In the genomic region with DNA sequence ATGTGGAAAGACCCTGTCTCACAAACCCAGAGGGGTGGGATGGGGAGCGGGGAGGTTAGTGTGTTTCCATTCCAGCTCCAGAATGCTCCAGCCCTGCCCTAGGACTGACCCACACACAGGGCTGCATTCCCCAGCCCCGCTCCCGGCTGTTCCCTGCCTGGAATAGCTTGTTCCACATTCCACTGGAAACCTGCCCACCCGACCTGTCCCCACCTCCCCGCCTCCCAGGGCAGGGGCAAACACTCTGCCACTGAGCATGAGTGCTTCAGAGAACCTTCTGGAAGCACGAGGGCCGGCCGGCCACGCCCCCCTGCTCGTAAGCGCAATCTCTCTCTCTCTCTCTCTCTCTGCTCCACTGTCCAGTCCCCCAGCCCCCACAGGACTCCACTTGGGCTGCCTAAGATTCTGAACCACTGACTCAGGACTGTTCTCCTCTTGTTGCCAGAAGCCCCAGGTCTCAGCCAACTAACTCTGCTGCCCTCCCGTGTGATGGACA, we compare ENCODE assay signal across 8 mouse cellular contexts. TPM values are rescaled to one million over a fixed set of nuclear protein-coding genes. Genes with fewer than 3 reads are reported as not detected.
DNase-seq lines count a peak whose midpoint lies in the region; ATAC-seq lines count a peak whose summit lies in the region.
"Had no signal": no experiment of that assay in that cellular context is flagged by ENCODE, and none has a peak within 500 bp of the region (broad histone marks: within the 10 kb centered on the region; RNA-seq: fewer than 3 reads in every experiment).

No protein-coding gene starts in this region.

- H3K27me3 ChIP-seq in embryonic facial prominence, embryonic 15.5 days, result no peaks in the 10 kb centered on the region
- no peaks in the 10 kb centered on the region for H3K27me3 ChIP-seq in forebrain, embryonic 10.5 days (ENCODE audit: poor library complexity, severe bottlenecking)

- no peak overlapping the region for H3K27ac ChIP-seq in embryonic facial prominence, embryonic 15.5 days (replicated peaks)
- H3K27ac ChIP-seq in forebrain, embryonic 10.5 days, result no peak overlapping the region

- ATAC-seq in embryonic facial prominence, embryonic 15.5 days (ENCODE audit: insufficient number of reproducible peaks, low FRiP score, low TSS enrichment, low read depth), result peak; percentile 49; the same call in 1 of the 2 replicates

- peak; percentile 86 to 91 for DNase-seq in heart, adult 18-20 months
- DNase-seq in kidney, adult 9 months, result peak; percentile 86
- peak; percentile 93 for DNase-seq in lung, postnatal 36 days
- no peak for DNase-seq in retina, embryonic 14.5 days (ENCODE audit: low spot score)
- no peak for DNase-seq in cerebellum, adult 11 months
- no peak for DNase-seq in forebrain, embryonic 10.5 days (ENCODE audit: extremely low spot score, low spot score)
- DNase-seq: cerebellum, postnatal 36 days had no signal

- WGBS in embryonic facial prominence, embryonic 15.5 days, result 71% methylated on average over 12 of the region's 12 CpGs
- WGBS in forebrain, embryonic 10.5 days, result 86% methylated on average over 12 of the region's 12 CpGs

- no peak overlapping the region for H3K9ac ChIP-seq in embryonic facial prominence, embryonic 15.5 days

- no peaks in the 10 kb centered on the region for H3K9me3 ChIP-seq in embryonic facial prominence, embryonic 15.5 days (replicated peaks)
- no peaks in the 10 kb centered on the region for H3K9me3 ChIP-seq in forebrain, embryonic 10.5 days

- H3K4me2 ChIP-seq in embryonic facial prominence, embryonic 15.5 days (replicated peaks), result no peak overlapping the region

- peaks cover 36% of the 10 kb centered on the region for H3K36me3 ChIP-seq in embryonic facial prominence, embryonic 15.5 days
- peaks cover 94% of the 10 kb centered on the region for H3K36me3 ChIP-seq in forebrain, embryonic 10.5 days (replicated peaks)

- peaks cover 15% of the 10 kb centered on the region for H3K4me1 ChIP-seq in embryonic facial prominence, embryonic 15.5 days
- H3K4me1 ChIP-seq in forebrain, embryonic 10.5 days, result no peaks in the 10 kb centered on the region

- no peak overlapping the region for H3K4me3 ChIP-seq in embryonic facial prominence, embryonic 15.5 days (replicated peaks)
- no peak overlapping the region for H3K4me3 ChIP-seq in forebrain, embryonic 10.5 days

RNA-seq across cellular contexts. Expression of a gene that starts 21.4 kb away (rescaled TPM):
- polyA plus RNA-seq in embryonic facial prominence, embryonic 15.5 days (2015; fragmentation: Nextera tagmentation; extraction: Ambion mirVana), result 23.2 and 25.1 TPM in 2 replicates
- 100 to 1,000 TPM; 174 to 192 TPM for total RNA-seq in heart, adult 18-20 months (2021)
- polyA plus RNA-seq in forebrain, embryonic 10.5 days (2016; fragmentation: Nextera tagmentation; extraction: Ambion mirVana), result 18.1 and 23.4 TPM in 2 replicates

RNA-seq across cellular contexts. Expression of a gene that starts 26.9 kb away (rescaled TPM):
- 26.3 and 26.5 TPM in 2 replicates for polyA plus RNA-seq in embryonic facial prominence, embryonic 15.5 days (2015; fragmentation: Nextera tagmentation; extraction: Ambion mirVana)
- total RNA-seq in heart, adult 18-20 months (2021), result 10 to 100 TPM; 14.0 to 14.2 TPM
- polyA plus RNA-seq in forebrain, embryonic 10.5 days (2016; fragmentation: Nextera tagmentation; extraction: Ambion mirVana), result 35.8 and 37.2 TPM in 2 replicates

RNA-seq across cellular contexts. Expression of a gene that starts 30.7 kb away (rescaled TPM):
- 566 and 571 TPM in 2 replicates for polyA plus RNA-seq in embryonic facial prominence, embryonic 15.5 days (2015; fragmentation: Nextera tagmentation; extraction: Ambion mirVana)
- 100 to 1,000 TPM; 173 to 185 TPM for total RNA-seq in heart, adult 18-20 months (2021)
- polyA plus RNA-seq in forebrain, embryonic 10.5 days (2016; fragmentation: Nextera tagmentation; extraction: Ambion mirVana), result 474 and 480 TPM in 2 replicates

RNA-seq across cellular contexts. Expression of a gene that starts 31.6 kb away (rescaled TPM):
- 38.0 and 40.2 TPM in 2 replicates for polyA plus RNA-seq in embryonic facial prominence, embryonic 15.5 days (2015; fragmentation: Nextera tagmentation; extraction: Ambion mirVana)
- 1 to 10 TPM; 6.9 to 7.1 TPM for total RNA-seq in heart, adult 18-20 months (2021)
- 22.7 and 24.2 TPM in 2 replicates for polyA plus RNA-seq in forebrain, embryonic 10.5 days (2016; fragmentation: Nextera tagmentation; extraction: Ambion mirVana)

RNA-seq across cellular contexts. Expression of a gene that starts 42.9 kb away (rescaled TPM):
- 14.9 and 17.7 TPM in 2 replicates for polyA plus RNA-seq in embryonic facial prominence, embryonic 15.5 days (2015; fragmentation: Nextera tagmentation; extraction: Ambion mirVana)
- total RNA-seq in heart, adult 18-20 months (2021), result 1 to 10 TPM; 4.8 to 5.2 TPM
- polyA plus RNA-seq in forebrain, embryonic 10.5 days (2016; fragmentation: Nextera tagmentation; extraction: Ambion mirVana), result 18.1 and 21.7 TPM in 2 replicates

Comparison
In these comparisons a context has a peak if more than half of its experiments do, and no peak if none do; other contexts are left out.
1. DNase-seq: peak in heart, adult 18-20 months (2 of 2), kidney, adult 9 months (single experiment) and lung, postnatal 36 days (single experiment); none in retina, embryonic 14.5 days (single experiment), cerebellum, adult 11 months (single experiment) and forebrain, embryonic 10.5 days (single experiment).